Mouse (Mus musculus): ENCODE results near the gene Pde9a. TPM values are rescaled to one million over a fixed set of nuclear protein-coding genes. Genes with fewer than 3 reads are reported as not detected.
A peak's percentile ranks its signal among the peaks of the same experiment; 100 is the strongest.

The Pde9a gene
- polyA plus RNA-seq, 1 experiment from 2014 or later = 34.9 TPM

DNA sequence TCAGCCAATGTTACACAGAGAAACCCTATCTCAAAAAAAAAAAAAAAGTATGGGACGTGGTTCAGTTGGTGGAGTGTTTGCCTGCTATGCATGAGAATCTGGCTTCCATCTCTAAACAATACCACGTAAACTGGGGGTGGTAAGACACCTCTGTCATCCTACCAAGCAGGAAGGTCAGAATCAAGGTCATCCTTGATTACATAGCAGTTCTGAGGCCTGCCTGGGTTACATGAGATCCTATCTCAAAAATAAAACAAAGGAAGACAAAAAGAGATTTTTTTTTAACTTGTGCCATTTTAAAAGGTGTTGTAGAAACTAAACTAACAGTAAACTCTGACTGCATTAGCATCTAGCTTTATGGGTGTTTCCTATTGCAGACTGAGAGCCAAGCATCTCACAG is 66.8 kb downstream of the Pde9a start:
- H3K9me3 ChIP-seq (ENCODE audit: low read length) = no peaks in the 10 kb centered on the region
- peaks cover 5% of the 10 kb centered on the region; the same call in 1 of the 2 replicates for H3K36me3 ChIP-seq (ENCODE audit: insufficient read depth, low read length)
- no peak overlapping the region for H3K27ac ChIP-seq (ENCODE audit: low read length)
- ATAC-seq (ENCODE audit: low FRiP score, low TSS enrichment) = no peak
- H3K4me1 ChIP-seq (ENCODE audit: insufficient read depth, low read length) = peaks cover 18% of the 10 kb centered on the region
- no peak overlapping the region for H3K4me3 ChIP-seq (ENCODE audit: low read length)
- no peak overlapping the region for H3K9ac ChIP-seq (replicated peaks; ENCODE audit: low read length)
- WGBS = 66% methylated on average over 2 of the region's 2 CpGs
- no peaks in the 10 kb centered on the region for H3K27me3 ChIP-seq (ENCODE audit: insufficient read depth, low read length)
- no peak overlapping the region for H3K4me2 ChIP-seq (replicated peaks; ENCODE audit: low read depth, low read length)

DNA sequence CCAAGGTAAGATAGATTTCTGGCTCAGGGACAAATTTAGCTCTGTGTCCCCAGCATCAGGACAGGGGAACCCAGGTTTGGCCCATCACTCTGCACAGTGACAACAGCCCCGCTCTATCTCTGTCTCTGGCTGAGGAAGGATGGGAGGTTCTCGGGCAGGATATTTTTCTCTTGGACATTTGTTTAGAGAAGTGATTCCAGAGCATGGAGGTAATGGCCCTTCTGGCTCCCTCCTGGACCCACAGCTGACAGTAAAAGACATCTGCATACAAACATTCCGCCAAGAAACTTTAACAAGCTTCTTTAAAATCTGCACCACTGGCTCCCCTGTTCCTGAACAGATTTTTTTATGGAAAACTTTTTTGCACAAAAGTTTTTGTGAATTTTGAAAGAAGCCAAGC is 67.5 kb downstream of the Pde9a start:
- Histone ChIP-seq H3K9ac (replicated peaks; ENCODE audit: low read length) (no peak overlapping the region), H3K4me2 (replicated peaks; ENCODE audit: low read depth, low read length) (no peak overlapping the region), H3K36me3 (ENCODE audit: insufficient read depth, low read length) (peaks cover 8% of the 10 kb centered on the region; the same call in 1 of the 2 replicates), H3K4me3 (ENCODE audit: low read length) (no peak overlapping the region), H3K27me3 (ENCODE audit: insufficient read depth, low read length) (no peaks in the 10 kb centered on the region), H3K9me3 (ENCODE audit: low read length) (no peaks in the 10 kb centered on the region), H3K4me1 (ENCODE audit: insufficient read depth, low read length) (peaks cover 18% of the 10 kb centered on the region), H3K27ac (ENCODE audit: low read length) (no peak overlapping the region)
- no peak for ATAC-seq (ENCODE audit: low FRiP score, low TSS enrichment)
- WGBS = 71% methylated on average over 3 of the region's 3 CpGs

DNA sequence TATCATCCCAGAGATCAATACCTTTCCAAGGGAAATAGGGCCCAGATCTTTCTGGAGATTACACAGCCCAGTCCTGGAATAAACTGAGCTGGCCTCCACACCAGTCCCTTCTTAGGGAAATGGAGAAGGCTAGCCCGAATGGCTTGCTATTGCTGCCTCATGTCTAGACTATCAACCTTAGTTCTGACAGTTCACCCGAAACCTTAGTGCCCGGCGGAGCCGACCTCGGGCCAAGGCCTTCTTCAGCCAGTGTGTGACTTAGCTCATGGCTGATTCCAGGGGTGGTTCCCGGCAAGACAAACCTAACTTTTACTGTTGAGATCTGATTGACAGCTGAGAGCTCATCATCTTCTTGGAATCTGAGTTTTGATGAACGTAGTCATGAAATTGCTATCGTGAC is 68.0 kb downstream of the Pde9a start:
- no peak overlapping the region for H3K4me2 ChIP-seq (replicated peaks; ENCODE audit: low read depth, low read length)
- peaks cover 18% of the 10 kb centered on the region for H3K4me1 ChIP-seq (ENCODE audit: insufficient read depth, low read length)
- H3K9me3 ChIP-seq (ENCODE audit: low read length) = no peaks in the 10 kb centered on the region
- H3K27ac ChIP-seq (ENCODE audit: low read length) = no peak overlapping the region
- 85% methylated on average over 9 of the region's 9 CpGs for WGBS
- H3K36me3 ChIP-seq (ENCODE audit: insufficient read depth, low read length) = peaks cover 8% of the 10 kb centered on the region; the same call in 1 of the 2 replicates
- no peak overlapping the region for H3K4me3 ChIP-seq (ENCODE audit: low read length)
- ATAC-seq (ENCODE audit: low FRiP score, low TSS enrichment) = no peak
- no peaks in the 10 kb centered on the region for H3K27me3 ChIP-seq (ENCODE audit: insufficient read depth, low read length)
- H3K9ac ChIP-seq (replicated peaks; ENCODE audit: low read length) = no peak overlapping the region

DNA sequence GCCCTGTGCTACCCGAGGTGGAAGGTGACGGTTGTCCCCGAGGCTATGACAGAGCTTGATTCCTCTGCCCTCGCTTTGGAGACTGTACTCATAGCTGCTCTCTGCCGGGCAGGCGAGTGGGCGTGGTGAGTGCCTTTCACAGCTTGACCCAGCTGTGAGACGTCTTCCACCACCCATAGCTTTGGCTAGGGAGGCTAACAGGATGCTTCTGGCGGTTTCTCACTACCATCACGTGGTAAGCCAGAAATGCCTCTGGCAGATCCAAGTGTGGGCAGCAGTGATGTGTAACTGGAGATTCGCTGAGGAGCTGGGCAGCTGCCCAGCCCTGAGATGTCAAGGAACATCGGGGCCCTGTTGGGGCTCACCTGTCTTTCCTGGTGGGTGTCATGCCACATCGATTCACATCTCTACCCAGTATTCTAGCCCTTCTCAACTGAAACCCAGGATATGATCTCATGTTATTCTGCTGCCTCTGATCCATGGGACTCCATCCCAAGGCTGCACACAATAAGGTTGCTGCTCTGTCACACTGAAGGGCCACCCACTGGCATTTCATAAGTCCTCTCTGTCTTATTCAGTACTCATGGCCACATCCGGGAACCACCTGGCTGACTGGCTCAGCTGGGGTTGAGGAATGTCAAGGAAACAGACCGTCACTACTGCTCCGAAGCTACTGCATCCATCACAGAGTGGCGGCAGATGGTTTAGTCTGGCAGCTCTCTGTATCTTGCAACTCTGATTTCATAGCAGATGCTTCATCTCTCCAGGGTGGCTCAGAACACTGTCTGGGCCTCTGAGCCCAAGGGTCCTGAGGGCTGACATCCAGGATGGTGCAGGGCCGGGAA is 70.9 kb downstream of the Pde9a start:
- H3K9me3 ChIP-seq (ENCODE audit: low read length) = no peaks in the 10 kb centered on the region
- no peak overlapping the region for H3K4me2 ChIP-seq (replicated peaks; ENCODE audit: low read depth, low read length)
- no peak overlapping the region for H3K27ac ChIP-seq (ENCODE audit: low read length)
- H3K36me3 ChIP-seq (ENCODE audit: insufficient read depth, low read length) = peaks cover 12% of the 10 kb centered on the region
- WGBS = 60% methylated on average over 18 of the region's 18 CpGs
- H3K4me1 ChIP-seq (ENCODE audit: insufficient read depth, low read length) = peaks cover 10% of the 10 kb centered on the region; the same call in 1 of the 2 replicates
- no peak overlapping the region for H3K4me3 ChIP-seq (ENCODE audit: low read length)
- ATAC-seq (ENCODE audit: low FRiP score, low TSS enrichment) = peak; percentile 39
- H3K9ac ChIP-seq (replicated peaks; ENCODE audit: low read length) = no peak overlapping the region
- H3K27me3 ChIP-seq (ENCODE audit: insufficient read depth, low read length) = no peaks in the 10 kb centered on the region

DNA sequence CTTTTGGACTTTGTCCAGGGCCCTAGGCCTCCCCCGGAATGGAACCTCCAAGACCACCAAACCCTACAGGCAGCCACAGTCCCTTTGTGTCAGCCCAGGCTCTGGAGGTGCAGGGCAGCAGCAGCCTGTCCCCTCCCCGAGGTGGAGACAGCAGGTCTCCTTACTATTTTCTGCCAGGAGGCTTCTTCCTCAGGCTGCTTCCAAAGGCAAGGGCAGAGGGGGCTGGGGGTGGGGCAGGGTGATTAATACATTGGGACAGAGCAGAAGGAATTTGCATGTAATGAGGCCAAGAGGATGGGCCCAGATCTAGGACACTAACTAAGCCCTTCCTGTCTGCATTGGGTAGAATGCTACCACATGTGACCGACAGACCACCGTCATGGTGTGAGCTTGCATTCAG is 74.4 kb downstream of the Pde9a start:
- no peak overlapping the region for H3K4me2 ChIP-seq (replicated peaks; ENCODE audit: low read depth, low read length)
- H3K4me3 ChIP-seq (ENCODE audit: low read length) = no peak overlapping the region
- H3K27me3 ChIP-seq (ENCODE audit: insufficient read depth, low read length) = no peaks in the 10 kb centered on the region
- peaks cover 7% of the 10 kb centered on the region; the same call in 1 of the 2 replicates for H3K4me1 ChIP-seq (ENCODE audit: insufficient read depth, low read length)
- no peak overlapping the region for H3K27ac ChIP-seq (ENCODE audit: low read length)
- WGBS = 76% methylated on average over 4 of the region's 4 CpGs
- no peaks in the 10 kb centered on the region for H3K9me3 ChIP-seq (ENCODE audit: low read length)
- no peak overlapping the region for H3K9ac ChIP-seq (replicated peaks; ENCODE audit: low read length)
- no peak for ATAC-seq (ENCODE audit: low FRiP score, low TSS enrichment)
- H3K36me3 ChIP-seq (ENCODE audit: insufficient read depth, low read length) = peaks cover 15% of the 10 kb centered on the region

DNA sequence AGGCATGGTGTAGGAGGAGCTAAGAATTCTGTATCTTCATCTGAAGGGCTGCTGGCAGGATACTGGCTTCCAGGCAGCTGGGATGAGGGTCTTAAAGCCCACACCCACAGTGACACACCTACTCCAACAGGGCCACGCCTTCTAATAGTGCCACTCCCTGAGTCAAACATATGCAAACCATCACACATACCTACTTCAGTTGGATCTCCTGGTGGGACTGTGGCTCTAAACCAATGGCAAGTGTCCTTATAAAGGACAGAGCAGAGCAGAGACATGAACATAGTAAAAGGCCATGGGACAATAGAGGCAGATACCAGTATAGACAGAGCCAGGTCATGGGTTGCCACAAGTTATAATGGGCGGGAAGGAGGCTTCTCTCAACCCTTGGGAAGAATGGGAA is 76.5 kb downstream of the Pde9a start:
- Histone ChIP-seq H3K27me3 (ENCODE audit: insufficient read depth, low read length) (no peaks in the 10 kb centered on the region), H3K9me3 (ENCODE audit: low read length) (no peaks in the 10 kb centered on the region; the same call in 1 of the 2 replicates), H3K4me2 (replicated peaks; ENCODE audit: low read depth, low read length) (no peak overlapping the region), H3K36me3 (ENCODE audit: insufficient read depth, low read length) (peaks cover 32% of the 10 kb centered on the region), H3K4me1 (ENCODE audit: insufficient read depth, low read length) (no peaks in the 10 kb centered on the region), H3K9ac (replicated peaks; ENCODE audit: low read length) (no peak overlapping the region), H3K27ac (ENCODE audit: low read length) (no peak overlapping the region), H3K4me3 (ENCODE audit: low read length) (no peak overlapping the region)
- WGBS = 90% methylated on average over 2 of the region's 2 CpGs
- ATAC-seq (ENCODE audit: low FRiP score, low TSS enrichment) = no peak

DNA sequence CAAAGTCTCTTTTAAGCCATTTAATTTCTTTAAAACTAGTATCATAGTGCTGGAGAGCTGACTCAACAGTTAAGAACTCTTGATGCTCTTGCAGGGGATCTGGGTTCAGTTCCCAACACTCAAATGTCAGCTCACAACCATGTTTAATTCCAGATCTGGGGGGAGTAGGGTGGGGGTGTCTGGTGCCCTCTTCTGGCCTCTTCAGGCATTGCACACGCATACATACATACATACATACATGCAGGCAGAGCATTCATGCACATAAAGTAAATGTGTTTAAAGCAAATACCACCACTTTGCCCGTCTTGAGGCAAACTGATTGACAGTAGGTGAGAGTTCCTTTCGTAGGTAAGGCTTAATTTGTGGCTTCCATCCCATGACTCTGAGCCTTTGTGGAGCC is 80.8 kb downstream of the Pde9a start:
- no peak for ATAC-seq (ENCODE audit: low FRiP score, low TSS enrichment)
- 90% methylated on average over 3 of the region's 3 CpGs for WGBS
- no peaks in the 10 kb centered on the region for H3K4me1 ChIP-seq (ENCODE audit: insufficient read depth, low read length)
- no peak overlapping the region for H3K9ac ChIP-seq (replicated peaks; ENCODE audit: low read length)
- no peak overlapping the region for H3K27ac ChIP-seq (ENCODE audit: low read length)
- H3K4me3 ChIP-seq (ENCODE audit: low read length) = no peak overlapping the region
- H3K36me3 ChIP-seq (ENCODE audit: insufficient read depth, low read length) = peaks cover 34% of the 10 kb centered on the region
- H3K27me3 ChIP-seq (ENCODE audit: insufficient read depth, low read length) = no peaks in the 10 kb centered on the region
- no peaks in the 10 kb centered on the region; the same call in 1 of the 2 replicates for H3K9me3 ChIP-seq (ENCODE audit: low read length)
- H3K4me2 ChIP-seq (replicated peaks; ENCODE audit: low read depth, low read length) = no peak overlapping the region

DNA sequence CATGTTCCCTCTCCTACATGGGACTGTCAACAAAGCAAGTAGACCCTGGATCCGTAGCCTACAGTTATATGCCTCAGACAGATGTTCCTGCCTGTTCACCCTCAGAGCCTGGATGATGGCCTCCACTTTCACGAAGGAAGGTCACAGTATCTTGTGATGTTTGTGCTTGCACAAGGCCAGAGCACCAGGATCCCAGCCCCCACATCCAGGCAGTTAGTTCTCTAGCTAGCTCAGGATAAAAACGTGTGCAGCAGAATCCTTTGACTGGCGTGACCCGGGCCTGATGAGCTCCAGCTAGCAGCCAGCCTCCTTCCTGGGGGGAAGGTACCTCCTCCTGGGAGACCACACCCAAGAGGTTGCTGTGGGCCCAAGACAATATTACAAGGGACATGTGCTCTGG is 82.5 kb downstream of the Pde9a start:
- Histone ChIP-seq H3K4me3 (ENCODE audit: low read length) (no peak overlapping the region), H3K4me1 (ENCODE audit: insufficient read depth, low read length) (no peaks in the 10 kb centered on the region), H3K27ac (ENCODE audit: low read length) (no peak overlapping the region), H3K9me3 (ENCODE audit: low read length) (no peaks in the 10 kb centered on the region; the same call in 1 of the 2 replicates), H3K27me3 (ENCODE audit: insufficient read depth, low read length) (no peaks in the 10 kb centered on the region), H3K4me2 (replicated peaks; ENCODE audit: low read depth, low read length) (no peak overlapping the region), H3K9ac (replicated peaks; ENCODE audit: low read length) (no peak overlapping the region), H3K36me3 (ENCODE audit: insufficient read depth, low read length) (peaks cover 32% of the 10 kb centered on the region)
- 59% methylated on average over 5 of the region's 5 CpGs for WGBS
- ATAC-seq (ENCODE audit: low FRiP score, low TSS enrichment) = no peak

DNA sequence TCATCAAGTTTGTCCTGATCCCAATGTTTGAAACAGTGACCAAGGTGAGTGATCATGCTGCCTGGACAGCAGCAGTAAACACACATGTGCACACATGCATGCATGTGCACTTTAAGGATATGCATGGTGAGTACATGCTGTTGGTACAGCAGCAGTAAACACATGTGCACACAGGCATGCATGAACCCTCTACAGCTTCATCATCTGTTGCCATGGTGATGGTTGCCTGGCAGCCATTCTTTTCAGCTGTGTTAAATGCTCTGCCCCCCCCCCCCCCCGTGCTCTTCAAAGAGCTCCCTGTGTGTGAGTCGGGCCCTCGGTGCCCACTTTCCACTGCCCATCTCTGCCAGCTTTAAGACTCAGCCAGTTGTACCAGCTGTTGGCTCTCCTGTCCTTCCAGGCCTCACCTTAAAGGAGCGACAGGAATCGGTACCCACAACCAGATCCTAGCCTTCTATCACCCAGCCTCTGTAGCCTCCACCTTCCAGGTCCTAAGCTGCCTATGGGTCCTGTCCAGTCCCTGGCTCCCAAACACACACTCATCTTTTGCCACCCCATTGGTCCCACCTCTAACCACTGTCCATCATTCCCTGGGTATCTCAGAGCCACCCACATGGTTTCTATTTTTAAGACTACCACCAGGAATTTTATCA is 84.9 kb downstream of the Pde9a start:
- no peak overlapping the region for H3K4me3 ChIP-seq (ENCODE audit: low read length)
- no peaks in the 10 kb centered on the region for H3K27me3 ChIP-seq (ENCODE audit: insufficient read depth, low read length)
- H3K9ac ChIP-seq (replicated peaks; ENCODE audit: low read length) = no peak overlapping the region
- no peaks in the 10 kb centered on the region; the same call in 1 of the 2 replicates for H3K9me3 ChIP-seq (ENCODE audit: low read length)
- H3K4me2 ChIP-seq (replicated peaks; ENCODE audit: low read depth, low read length) = no peak overlapping the region
- no peaks in the 10 kb centered on the region for H3K4me1 ChIP-seq (ENCODE audit: insufficient read depth, low read length)
- no peak overlapping the region for H3K27ac ChIP-seq (ENCODE audit: low read length)
- 94% methylated on average over 4 of the region's 5 CpGs for WGBS
- no peak for ATAC-seq (ENCODE audit: low FRiP score, low TSS enrichment)
- H3K36me3 ChIP-seq (ENCODE audit: insufficient read depth, low read length) = peaks cover 28% of the 10 kb centered on the region

DNA sequence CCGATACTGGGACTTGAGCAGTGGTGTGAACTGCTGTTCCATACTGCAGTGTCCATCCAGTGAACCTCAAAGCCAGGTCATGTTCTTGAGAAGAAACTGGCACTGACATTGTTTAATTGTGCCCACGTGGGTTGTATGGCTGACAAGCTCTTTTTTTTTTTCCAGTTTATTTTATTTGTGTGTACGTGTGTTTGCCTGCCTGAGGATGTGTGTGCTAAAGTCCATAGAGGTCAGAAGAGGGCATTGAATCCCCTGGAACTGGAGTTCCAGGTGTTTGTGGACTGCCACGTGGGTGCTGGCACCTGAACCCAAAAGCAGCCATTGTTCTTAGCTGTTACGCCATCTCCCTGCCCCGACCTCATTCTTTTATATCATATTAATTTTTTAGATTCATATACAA is 88.4 kb downstream of the Pde9a start:
- no peaks in the 10 kb centered on the region for H3K4me1 ChIP-seq (ENCODE audit: insufficient read depth, low read length)
- no peaks in the 10 kb centered on the region for H3K27me3 ChIP-seq (ENCODE audit: insufficient read depth, low read length)
- peaks cover 15% of the 10 kb centered on the region; the same call in 1 of the 2 replicates for H3K36me3 ChIP-seq (ENCODE audit: insufficient read depth, low read length)
- H3K9me3 ChIP-seq (ENCODE audit: low read length) = no peaks in the 10 kb centered on the region
- no peak overlapping the region for H3K4me3 ChIP-seq (ENCODE audit: low read length)
- H3K27ac ChIP-seq (ENCODE audit: low read length) = no peak overlapping the region
- WGBS = 83% methylated on average over 6 of the region's 6 CpGs
- no peak for ATAC-seq (ENCODE audit: low FRiP score, low TSS enrichment)
- H3K4me2 ChIP-seq (replicated peaks; ENCODE audit: low read depth, low read length) = no peak overlapping the region
- no peak overlapping the region for H3K9ac ChIP-seq (replicated peaks; ENCODE audit: low read length)

Measured in kidney, embryonic 16.5 days (tissue).